Mouse (Mus musculus): ENCODE data around the gene Susd4. TPM values are rescaled to one million over a fixed set of nuclear protein-coding genes. Genes with fewer than 3 reads are reported as not detected.

Gene Susd4
- total and polyA plus RNA-seq, 3 experiments: not detected

- Histone ChIP-seq H3K9ac (ENCODE audit: insufficient read depth, low read depth) (no peak overlapping the region), H3K9me3 (replicated peaks; ENCODE audit: low read length) (no peaks in the 10 kb centered on the region), H3K4me2 (ENCODE audit: insufficient read depth, low read depth, poor library complexity, severe bottlenecking) (no peak overlapping the region), H3K27ac (ENCODE audit: insufficient read depth, low read depth) (no peak overlapping the region), H3K4me3 (replicated peaks in 1 of 3; ENCODE audit: low read depth in 2 of 3, low read length in 2 of 3, poor library complexity in 1 of 3) (no peak overlapping the region), H3K36me3 (replicated peaks in 1 of 2; ENCODE audit: control insufficient read depth in 1 of 2, insufficient read depth in 1 of 2, low read length in 1 of 2) (no peaks in the 10 kb centered on the region), H3K27me3 (replicated peaks) (no peaks in the 10 kb centered on the region), H3K4me1 (ENCODE audit: control insufficient read depth in 1 of 2, insufficient read depth in 2 of 2) (no peaks in the 10 kb centered on the region), H3K79me2 (replicated peaks; ENCODE audit: control insufficient read depth, extremely low read depth, insufficient read depth, poor library complexity, severe bottlenecking) (no peaks in the 10 kb centered on the region)
- no peak for DNase-seq (ENCODE audit: extremely low read depth)
- no peak for TF ChIP-seq IRF4 (IDR thresholded peaks at IDR 0.05; ENCODE audit: low read depth, low read length)
- TF ChIP-seq MXI1 (IDR thresholded peaks at IDR 0.05; ENCODE audit: low read depth, low read length): no peak
- in situ Hi-C loops (cut with MboI; ENCODE audit: low pct_ligation_motif_present, low pct_unique_long_range_greater_than_20kb, low sequenced_read_pairs): no loop called here
- dilution Hi-C loops (cut with MboI; ENCODE audit: extremely low pct_ligation_motif_present, extremely low pct_unique_long_range_greater_than_20kb, low sequenced_read_pairs): no loop called here
Measured at GRCm38 (mm10) chr1:182747834-182748233, 15.8 kb upstream of the Susd4 start.

- Histone ChIP-seq H3K4me1 (ENCODE audit: control insufficient read depth in 1 of 2, insufficient read depth in 2 of 2) (no peaks in the 10 kb centered on the region), H3K4me3 (replicated peaks in 1 of 3; ENCODE audit: low read depth in 2 of 3, low read length in 2 of 3, poor library complexity in 1 of 3) (no peak within 1 kb of the TSS), H3K79me2 (replicated peaks; ENCODE audit: control insufficient read depth, extremely low read depth, insufficient read depth, poor library complexity, severe bottlenecking) (no peaks in the 10 kb centered on the region), H3K9me3 (replicated peaks; ENCODE audit: low read length) (no peaks in the 10 kb centered on the region), H3K27me3 (replicated peaks) (no peaks in the 10 kb centered on the region), H3K4me2 (ENCODE audit: insufficient read depth, low read depth, poor library complexity, severe bottlenecking) (no peak within 1 kb of the TSS), H3K27ac (ENCODE audit: insufficient read depth, low read depth) (no peak within 1 kb of the TSS), H3K9ac (ENCODE audit: insufficient read depth, low read depth) (no peak within 1 kb of the TSS), H3K36me3 (replicated peaks in 1 of 2; ENCODE audit: control insufficient read depth in 1 of 2, insufficient read depth in 1 of 2, low read length in 1 of 2) (no peaks in the 10 kb centered on the region)
- in situ Hi-C loops (cut with MboI; ENCODE audit: low pct_ligation_motif_present, low pct_unique_long_range_greater_than_20kb, low sequenced_read_pairs) (no loop called here), dilution Hi-C loops (cut with MboI; ENCODE audit: extremely low pct_ligation_motif_present, extremely low pct_unique_long_range_greater_than_20kb, low sequenced_read_pairs) (no loop called here)
- TF ChIP-seq TBP (conservative IDR thresholded peaks at IDR 0.05; ENCODE audit: low read depth, low read length): no peak
- TF ChIP-seq MAZ (IDR thresholded peaks at IDR 0.05; ENCODE audit: low read depth, low read length): no peak
- no peak for TF ChIP-seq ZMIZ1 (IDR thresholded peaks at IDR 0.05; ENCODE audit: low read depth, low read length)
- TF ChIP-seq JUND (conservative IDR thresholded peaks at IDR 0.05; ENCODE audit: low read depth, low read length): no peak
- TF ChIP-seq KAT2A (IDR thresholded peaks at IDR 0.05; ENCODE audit: insufficient replicate concordance, low read length): no peak
- TF ChIP-seq RCOR1 (conservative IDR thresholded peaks at IDR 0.05; ENCODE audit: low read depth, low read length): no peak
- no peak for TF ChIP-seq BHLHE40 (IDR thresholded peaks at IDR 0.05; ENCODE audit: low read depth, low read length)
- TF ChIP-seq USF1 (IDR thresholded peaks at IDR 0.05; ENCODE audit: low read depth, low read length): no peak
- TF ChIP-seq RAD21 (IDR thresholded peaks at IDR 0.05; ENCODE audit: low read depth, low read length): no peak
- no peak for TF ChIP-seq MEF2A (IDR thresholded peaks at IDR 0.05; ENCODE audit: borderline replicate concordance, low read depth, low read length)
- no peak for TF ChIP-seq ZKSCAN1 (IDR thresholded peaks at IDR 0.05; ENCODE audit: borderline replicate concordance, low read depth, low read length)
- no peak for TF ChIP-seq NELFE (IDR thresholded peaks at IDR 0.05; ENCODE audit: low read depth, low read length)
- TF ChIP-seq ZNF384 (IDR thresholded peaks at IDR 0.05; ENCODE audit: low read depth, low read length): no peak
- no peak for TF ChIP-seq EP300 (IDR thresholded peaks at IDR 0.05; ENCODE audit: low read length)
- no peak for TF ChIP-seq TCF12 (IDR thresholded peaks at IDR 0.05; ENCODE audit: low read depth, low read length)
- no peak for TF ChIP-seq SMC3 (IDR thresholded peaks at IDR 0.05; ENCODE audit: low read depth, low read length)
- TF ChIP-seq CHD1 (IDR thresholded peaks at IDR 0.05; ENCODE audit: low read depth, low read length): no peak
- TF ChIP-seq UBTF (IDR thresholded peaks at IDR 0.05; ENCODE audit: low read depth, low read length): no peak
- TF ChIP-seq NRF1 (IDR thresholded peaks at IDR 0.05; ENCODE audit: low read depth, low read length): no peak
- no peak for DNase-seq (ENCODE audit: extremely low read depth)
Measured at GRCm38 (mm10) chr1:182749080-182749479, 14.6 kb upstream of the Susd4 start, which contains the start of gene Ccdc185. Ccdc185 (minus strand) TSS chr1:182749180.

Data from CH12.LX (cell line).